Mouse (Mus musculus): ENCODE measurements at regions not wholly inside any gene's neighbourhood (a gene's known extent, or its start where the extent isn't known, plus 50 kb on each side); places are given as distances from the start of the nearest gene placed in this dataset.
A peak's percentile ranks its signal among the peaks of the same experiment; 100 is the strongest.

- no peak for DNase-seq (ENCODE audit: low spot score in 2 of 2)
Measured at GRCm38 (mm10) chr7:113621316-113621715, 107.7 kb downstream of the Far1 start.

DNA sequence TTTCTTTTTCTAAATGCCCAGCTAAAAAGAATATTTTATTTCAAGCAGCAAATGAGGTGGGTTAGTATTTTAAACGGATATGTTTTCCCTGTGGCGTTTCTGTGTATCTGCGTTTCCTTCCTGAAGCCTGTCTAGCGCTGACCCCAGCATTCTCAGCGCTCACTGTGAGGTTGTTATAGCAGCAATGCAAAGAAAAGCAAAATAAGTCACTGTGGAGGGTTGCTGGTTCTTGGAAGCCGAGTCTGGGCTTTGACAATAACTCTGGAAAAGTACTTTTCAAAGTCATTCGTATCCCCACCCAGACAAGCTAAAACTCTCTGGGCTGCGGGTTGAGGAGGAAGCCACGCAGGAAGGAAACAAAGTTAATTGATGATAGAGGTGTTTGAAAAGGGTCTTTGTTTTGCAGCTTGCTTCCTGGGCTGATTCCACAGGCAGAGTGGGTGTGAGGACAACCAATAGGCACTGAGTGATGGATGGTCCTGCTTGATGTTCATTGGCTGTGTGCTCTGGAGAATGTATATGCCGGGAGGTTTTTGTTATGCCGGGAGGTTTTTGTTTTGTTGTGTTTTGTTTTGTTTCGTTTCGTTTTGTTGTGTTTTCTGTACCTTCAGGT, 108.4 kb downstream of the Far1 start:
- no peak for DNase-seq (ENCODE audit: low spot score in 2 of 2)

GRCm38 (mm10) chr7:113623296-113623695, 109.7 kb downstream of the Far1 start:
- no peak for DNase-seq (ENCODE audit: low spot score in 2 of 2)

DNA sequence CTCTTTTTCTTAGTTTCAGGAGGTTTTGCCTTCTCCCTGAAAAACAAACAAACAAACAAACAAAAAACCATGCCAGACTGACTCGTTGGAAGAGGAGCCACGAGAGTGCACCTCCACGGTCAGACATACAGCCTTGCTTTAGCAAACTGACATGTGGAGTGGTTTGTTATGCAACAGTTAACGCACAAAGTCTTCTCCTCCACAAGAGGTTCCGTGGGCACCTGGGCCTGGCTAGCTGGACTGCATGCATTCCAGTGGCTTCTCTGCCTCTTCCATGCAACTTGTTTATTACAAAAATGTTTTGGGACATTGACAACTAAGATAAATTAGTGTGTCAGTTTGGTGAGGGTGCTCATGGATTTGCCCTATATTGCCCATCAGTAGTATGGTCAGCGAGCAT, 110.3 kb downstream of the Far1 start:
- no peak for DNase-seq (ENCODE audit: low spot score in 2 of 2)

DNA sequence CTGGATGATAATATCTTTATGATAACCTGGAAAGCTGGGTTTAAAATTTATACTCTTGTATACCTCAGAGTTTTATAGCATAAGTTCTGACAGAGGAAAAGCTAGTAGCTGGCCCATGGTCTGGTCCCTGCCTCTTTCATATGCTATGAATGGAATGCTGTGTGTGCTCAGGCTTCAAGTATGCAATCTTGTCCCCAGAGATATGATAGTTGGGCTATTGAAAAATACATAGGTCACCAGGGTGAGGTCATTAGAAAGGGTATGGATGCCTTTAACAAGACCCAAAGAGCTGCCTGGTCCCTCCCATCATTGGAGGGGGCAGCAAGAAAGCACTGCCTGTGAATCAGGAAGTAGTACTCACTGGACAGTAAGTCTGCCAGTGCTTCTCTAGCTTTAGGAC, 113.1 kb downstream of the Far1 start:
- no peak for DNase-seq (ENCODE audit: low spot score in 2 of 2)

DNA sequence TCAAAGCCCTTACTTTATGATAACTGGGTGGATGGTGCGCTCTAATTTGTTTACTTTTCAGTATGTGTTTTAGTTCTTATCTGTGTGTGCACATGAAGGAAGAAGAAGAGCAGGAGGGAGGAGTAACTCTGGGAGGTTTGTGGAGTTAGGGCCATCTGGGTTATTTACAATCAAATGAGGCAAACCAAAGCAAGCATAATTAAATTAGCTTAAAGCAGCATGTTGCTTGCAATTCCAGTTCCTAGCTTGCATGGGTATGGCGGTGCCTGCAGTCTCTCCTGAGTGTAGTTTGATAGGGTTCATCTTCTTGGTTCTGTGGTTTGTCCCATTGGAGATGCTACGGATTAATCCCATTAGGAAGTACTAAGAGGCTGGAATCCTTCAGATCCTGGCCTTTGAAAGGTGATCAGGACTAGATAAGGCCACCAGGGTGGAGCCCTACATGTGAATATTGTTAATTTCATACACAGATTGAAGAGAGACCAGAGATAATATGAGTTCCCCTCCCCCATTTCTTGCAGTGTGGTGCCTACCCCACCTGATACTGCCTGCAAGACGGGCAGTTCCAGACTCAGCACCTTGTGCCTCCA, 123.5 kb downstream of the Far1 start:
- DNase-seq (ENCODE audit: low spot score in 2 of 2): no peak

DNA sequence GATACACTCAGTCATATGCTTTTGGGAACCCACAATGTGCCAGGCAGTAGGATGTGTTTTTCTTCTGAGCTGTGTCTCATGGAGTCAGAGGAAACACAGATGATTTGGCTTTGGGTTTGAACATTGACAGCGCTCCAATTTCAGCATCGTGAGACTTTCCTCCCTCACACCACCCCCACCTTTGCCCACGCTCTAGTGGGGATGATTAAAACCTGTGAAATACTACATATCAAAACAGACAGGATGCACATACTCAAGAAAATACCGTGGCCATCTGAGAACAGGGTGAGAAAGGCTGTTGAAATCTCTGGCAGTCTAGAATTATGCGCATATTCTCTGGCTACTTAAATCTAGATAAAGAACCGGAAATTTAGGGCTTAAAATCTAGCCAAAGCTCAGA, 124.5 kb downstream of the Far1 start:
- no peak for DNase-seq (ENCODE audit: low spot score in 2 of 2)

GRCm38 (mm10) chr7:113642540-113642939, 123.3 kb upstream of the Spon1 start:
- DNase-seq (ENCODE audit: low spot score in 2 of 2): no peak

DNA sequence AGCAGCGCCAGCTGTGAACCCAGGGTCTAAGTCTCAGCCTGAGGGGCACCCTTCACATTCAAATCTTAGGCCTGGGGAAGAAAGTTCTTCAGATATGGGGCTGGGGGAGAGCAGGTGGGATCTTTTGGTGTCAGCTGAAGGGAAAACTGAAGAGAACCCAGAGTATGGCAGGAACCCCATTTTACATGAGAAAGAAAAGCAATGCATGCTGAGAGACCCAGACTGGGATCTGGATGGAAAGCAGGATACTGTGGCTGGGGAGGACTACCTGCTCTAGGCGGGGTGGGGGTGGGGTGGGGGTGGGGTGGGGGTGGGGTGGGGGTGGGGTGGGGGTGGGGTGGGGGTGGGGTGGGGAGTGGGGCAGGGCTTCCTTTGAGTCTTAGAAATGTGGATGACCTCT, 115.2 kb upstream of the Spon1 start:
- no peak for DNase-seq (ENCODE audit: low spot score in 2 of 2)

DNA sequence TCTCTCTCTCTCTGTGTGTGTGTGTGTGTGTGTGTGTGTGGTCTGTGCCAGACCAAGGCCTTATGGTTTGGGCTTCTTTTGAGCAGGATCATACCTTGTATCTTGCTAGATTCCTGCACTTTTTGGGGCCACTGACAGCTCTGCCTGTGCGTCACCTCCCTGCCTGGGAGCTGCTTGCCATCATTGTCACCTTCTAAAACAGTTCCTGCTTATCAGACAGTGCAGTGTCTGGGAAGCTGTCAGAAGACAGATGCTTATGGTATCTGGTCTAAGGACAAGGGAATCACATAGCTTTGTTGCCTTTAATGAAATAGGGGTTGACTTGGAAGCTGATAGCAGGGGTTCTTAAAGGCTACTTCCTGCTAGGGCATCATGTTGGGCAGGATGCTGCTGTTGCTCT, 114.1 kb upstream of the Spon1 start:
- DNase-seq (ENCODE audit: low spot score in 2 of 2): no peak

DNA sequence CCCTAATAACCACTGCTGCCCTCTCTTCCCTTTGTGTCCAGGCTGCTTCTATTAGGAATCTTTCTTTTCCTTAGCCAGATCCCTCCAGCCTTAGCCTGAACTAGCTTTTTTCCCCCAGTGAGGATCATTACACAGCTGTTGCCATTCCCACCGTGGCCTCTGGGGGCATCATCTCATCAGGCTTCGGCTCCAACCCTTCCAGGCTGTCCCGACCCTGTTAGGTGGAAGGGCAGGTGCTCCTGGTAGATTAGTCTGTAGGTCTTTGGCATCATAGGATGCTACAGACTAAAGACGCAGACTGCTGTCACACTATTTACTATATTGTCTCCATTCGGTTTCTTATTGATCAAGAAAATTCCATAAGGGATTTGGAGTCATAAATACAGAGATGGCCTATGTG, 112.7 kb upstream of the Spon1 start:
- peak in 1 of 2 experiments; percentile 6 for DNase-seq (ENCODE audit: low spot score in 2 of 2)

DNA sequence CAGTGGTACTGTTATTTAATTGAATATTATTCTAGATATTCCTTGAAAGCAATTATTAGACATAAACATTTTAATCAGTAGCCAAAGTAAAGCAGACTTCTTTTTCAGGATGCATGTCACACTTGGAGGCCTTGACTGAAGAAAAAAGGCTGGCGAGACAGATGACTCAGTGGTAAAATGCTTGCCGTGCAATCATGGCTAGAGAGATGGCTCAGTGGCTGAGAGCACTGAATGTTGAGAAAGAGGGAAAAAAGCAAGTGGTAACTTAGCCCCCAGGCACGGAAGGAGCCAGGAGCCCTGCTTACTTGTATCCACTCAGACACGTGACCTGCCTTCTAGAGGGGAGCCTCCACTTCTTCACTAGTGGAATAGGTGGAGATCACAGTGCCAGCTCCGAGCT, 110.5 kb upstream of the Spon1 start:
- no peak for DNase-seq (ENCODE audit: low spot score in 2 of 2)

GRCm38 (mm10) chr7:113672779-113673595, 92.8 kb upstream of the Spon1 start:
- no peak for DNase-seq (ENCODE audit: low spot score in 2 of 2)

- DNase-seq (ENCODE audit: low spot score in 2 of 2): no peak
Measured at GRCm38 (mm10) chr7:113673596-113673956, 92.2 kb upstream of the Spon1 start.

- no peak for DNase-seq (ENCODE audit: low spot score in 2 of 2)
Measured at GRCm38 (mm10) chr7:113682271-113682670, 83.5 kb upstream of the Spon1 start.

- DNase-seq (ENCODE audit: low spot score in 2 of 2): no peak
Measured at GRCm38 (mm10) chr7:113685349-113685748, 80.4 kb upstream of the Spon1 start.

- DNase-seq (ENCODE audit: low spot score in 2 of 2): no peak
Measured at GRCm38 (mm10) chr7:113686527-113686926, 79.3 kb upstream of the Spon1 start.

DNA sequence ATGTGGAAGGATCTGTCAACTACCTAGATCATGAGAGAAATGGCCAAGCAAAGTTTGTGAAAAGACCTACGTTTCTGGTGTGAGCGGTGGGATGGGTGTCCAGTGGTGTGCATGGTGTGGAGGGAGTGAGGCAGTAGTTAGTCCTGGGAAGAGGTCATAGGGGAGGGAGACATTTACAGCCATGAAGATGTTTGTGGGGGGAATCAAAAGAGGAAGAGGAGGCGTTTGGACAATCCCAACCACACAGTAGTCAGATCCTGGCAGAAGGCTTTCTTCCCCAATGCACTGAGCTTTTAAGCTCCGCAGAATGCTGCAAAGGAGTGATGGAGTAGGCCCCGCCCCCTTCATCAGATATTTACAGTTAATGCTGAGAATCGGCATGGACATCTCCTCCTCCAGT, 78.2 kb upstream of the Spon1 start:
- no peak for DNase-seq (ENCODE audit: low spot score in 2 of 2)

- DNase-seq (ENCODE audit: low spot score in 2 of 2): no peak
Measured at GRCm38 (mm10) chr7:113688231-113688669, 77.5 kb upstream of the Spon1 start.

DNA sequence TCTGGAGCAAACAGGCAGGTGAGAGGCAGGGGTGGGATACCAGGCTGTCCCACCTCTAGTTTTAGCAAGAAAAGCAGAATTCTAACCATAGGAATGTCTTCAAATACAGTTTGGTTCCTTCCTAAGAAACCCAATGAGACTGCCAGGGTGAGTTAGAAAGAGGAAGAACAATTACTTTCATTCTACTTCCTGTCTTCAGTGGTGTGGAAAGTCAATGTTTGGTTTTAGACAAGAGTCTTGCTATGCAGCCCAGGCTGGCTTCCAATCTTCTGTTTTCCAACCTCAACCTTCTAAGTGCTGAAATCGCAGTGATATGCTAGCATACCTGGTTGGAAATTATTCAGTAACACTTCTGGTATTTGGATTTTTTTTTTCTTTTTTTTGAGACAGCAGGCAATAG, 77.1 kb upstream of the Spon1 start:
- DNase-seq (ENCODE audit: low spot score in 2 of 2): no peak

DNA sequence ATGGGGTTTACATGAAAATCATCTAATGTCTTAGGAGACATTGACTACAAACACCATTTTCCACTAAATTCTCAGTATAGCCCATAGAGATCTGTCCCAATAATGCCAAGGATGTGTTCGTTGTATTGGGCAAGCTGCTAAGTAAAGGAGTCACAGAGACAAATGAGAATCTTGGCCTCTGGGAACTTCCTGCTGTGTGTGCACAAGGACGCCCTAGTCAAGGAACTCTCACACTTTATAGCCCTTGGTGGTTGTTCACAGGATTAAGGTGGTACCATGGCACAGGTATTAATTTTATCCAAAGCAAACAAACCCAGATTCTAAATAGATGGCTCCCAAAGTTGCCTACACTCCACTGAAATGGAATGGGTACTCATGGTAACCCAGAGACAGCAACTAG, 76.7 kb upstream of the Spon1 start:
- DNase-seq (ENCODE audit: low spot score in 2 of 2): no peak

DNA sequence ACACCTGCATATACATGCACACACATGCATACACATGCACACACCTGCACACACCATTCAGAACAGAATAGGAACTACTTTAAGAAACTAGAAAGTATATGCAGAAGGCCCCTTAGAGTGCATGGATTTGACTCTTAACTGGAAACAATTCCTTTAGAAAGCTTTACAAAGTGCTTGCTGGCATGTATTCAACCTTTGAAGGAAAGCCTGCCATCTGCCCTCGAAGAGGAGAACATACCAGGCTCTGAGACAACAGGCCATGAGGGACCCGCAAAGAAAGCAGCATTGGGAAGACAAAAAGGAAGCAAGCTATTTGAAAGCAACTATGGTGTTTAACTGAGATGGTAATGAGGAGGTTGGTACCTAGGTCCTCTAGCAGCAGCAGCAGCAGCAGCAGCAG, 74.0 kb upstream of the Spon1 start:
- DNase-seq (ENCODE audit: low spot score in 2 of 2): no peak

GRCm38 (mm10) chr7:113693526-113693925, 72.3 kb upstream of the Spon1 start:
- no peak for DNase-seq (ENCODE audit: low spot score in 2 of 2)
